Mouse (Mus musculus) CH12.LX (cell line): ENCODE data around the gene Tmem164.

Source experiments
- CTCF ChIP-seq, 2 experiments: IDR thresholded peaks in 1 of 2; conservative IDR thresholded peaks in 1 of 2; 2 replicates each; pipeline ENCODE4 v1.5.1; 2011 to 2012; ENCODE audit warnings: low read depth in 2 of 2, low read length in 2 of 2, improper control_type of control experiment in 1 of 2, inconsistent platforms in 1 of 2, mild to moderate bottlenecking in 1 of 2, moderate library complexity in 1 of 2
- E2F4 ChIP-seq: IDR thresholded peaks from 2 replicates; pipeline ENCODE4 v1.6.1; 2011; ENCODE audit warnings: low read depth, low read length, improper control_type of control experiment; ENCODE audit not compliant: insufficient replicate concordance
- EP300 ChIP-seq: IDR thresholded peaks from 2 replicates; pipeline ENCODE4 v1.6.1; 2011; ENCODE audit warnings: low read length, improper control_type of control experiment
- JUN ChIP-seq: IDR thresholded peaks from 2 replicates; pipeline ENCODE4 v1.6.1; 2011; ENCODE audit warnings: low read depth, mild to moderate bottlenecking, low read length, improper control_type of control experiment, moderate library complexity; ENCODE audit not compliant: insufficient read depth
- NELFE ChIP-seq: IDR thresholded peaks from 2 replicates; pipeline ENCODE4 v1.6.1; 2011; ENCODE audit warnings: low read depth, low read length, improper control_type of control experiment
- POLR2A ChIP-seq: IDR thresholded peaks from 2 replicates; pipeline ENCODE4 v1.6.1; 2011; ENCODE audit warnings: low read depth, mild to moderate bottlenecking, improper control_type of control experiment, low read length
- TCF12 ChIP-seq: IDR thresholded peaks from 2 replicates; pipeline ENCODE4 v1.6.1; 2014; ENCODE audit warnings: low read depth, mild to moderate bottlenecking, inconsistent platforms, low read length, improper control_type of control experiment
- UBTF ChIP-seq: IDR thresholded peaks from 2 replicates; pipeline ENCODE4 v1.6.1; 2012; ENCODE audit warnings: low read depth, mild to moderate bottlenecking, inconsistent platforms, low read length, improper control_type of control experiment, moderate library complexity

DNA sequence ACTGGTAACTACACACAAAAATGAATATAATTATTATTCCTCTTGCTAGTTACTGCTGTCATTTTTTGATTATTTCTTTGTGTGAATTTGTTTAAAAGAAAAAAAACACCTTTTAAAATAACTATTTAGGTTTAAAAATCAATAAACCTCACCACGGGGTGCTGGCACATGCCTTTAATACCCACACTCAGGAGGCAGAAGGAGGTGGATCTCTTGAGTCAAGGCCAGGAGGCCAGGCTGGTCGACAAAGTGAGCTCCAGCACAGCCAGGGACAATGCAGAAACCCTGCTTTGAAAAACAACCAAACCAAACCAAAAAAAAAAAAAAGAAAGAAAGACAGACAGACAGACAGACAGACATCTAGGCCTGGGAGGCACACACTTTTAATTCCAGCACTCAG, 12.1 kb downstream of the Tmem164 start:
- TF ChIP-seq UBTF (no peak), CTCF (conservative IDR thresholded peaks at IDR 0.05 in 1 of 2, IDR thresholded peaks at IDR 0.05 in 1 of 2; ENCODE audit: low read depth in 2 of 2, low read length in 2 of 2) (no peak), E2F4 (no peak), NELFE (no peak), EP300 (no peak), TCF12 (no peak), JUN (no peak), POLR2A (no peak)
